Mouse (Mus musculus): ENCODE measurements around the gene Ttk. TPM values are rescaled to one million over a fixed set of nuclear protein-coding genes. Genes with fewer than 3 reads are reported as not detected.

Gene Ttk
- total RNA-seq, 2 experiments from 2014 or later, result 0.49 to 0.72 TPM

DNA sequence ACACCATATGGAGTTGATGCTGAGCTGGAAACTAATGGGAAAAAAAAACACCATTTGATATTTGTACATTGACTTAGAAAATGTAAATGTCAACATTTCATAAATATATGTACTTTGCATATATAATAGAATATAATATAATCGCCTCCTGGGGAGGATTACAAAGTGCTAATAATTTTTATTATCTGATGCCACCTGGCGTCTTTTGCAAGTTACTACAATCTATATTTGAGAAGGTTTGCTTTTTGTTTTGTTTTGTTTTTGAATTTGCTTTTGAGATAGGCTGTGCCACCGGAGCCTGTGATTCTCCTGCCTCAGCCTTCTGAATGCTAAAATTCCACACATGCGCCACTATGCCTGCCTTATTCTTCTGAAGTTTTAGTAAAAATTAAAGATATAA is 71.3 kb downstream of the Ttk start:
- intact Hi-C loops (cut with DNase I), result loop anchor here (2.0 kb wide), 1 partner anchor 99 kb away; the partner anchor contains the start of gene Elovl4
- TF ChIP-seq CTCF (IDR thresholded peaks at IDR 0.05), result peak; percentile 61
- no peak overlapping the region for H3K4me3 ChIP-seq
- no peak overlapping the region for H3K27ac ChIP-seq
- DNase-seq (ENCODE audit: extremely low spot score in 1 of 2, low spot score in 2 of 2), result no peak

DNA sequence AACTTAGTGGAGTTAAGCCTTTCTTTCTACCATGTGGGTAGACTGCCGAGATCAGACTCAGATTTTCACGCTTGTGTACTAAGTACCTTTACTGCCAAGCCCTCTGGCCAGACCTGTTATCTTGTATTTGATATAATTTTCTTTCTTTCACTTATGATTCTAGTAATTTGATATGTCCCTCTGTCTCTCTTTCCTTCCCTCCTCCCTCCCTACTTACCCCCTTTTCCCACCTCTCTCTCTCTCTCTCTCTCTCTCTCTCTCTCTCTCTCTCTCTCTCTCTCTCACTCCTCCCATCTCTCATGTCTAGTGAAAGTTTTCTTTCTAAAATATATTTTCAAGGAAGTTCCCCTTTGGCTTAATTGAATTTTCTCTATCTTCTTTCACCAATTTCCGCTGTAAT is 72.5 kb downstream of the Ttk start:
- no peak for DNase-seq (ENCODE audit: extremely low spot score in 1 of 2, low spot score in 2 of 2)
- TF ChIP-seq CTCF (IDR thresholded peaks at IDR 0.05), result no peak
- intact Hi-C loops (cut with DNase I), result no loop called here
- no peak overlapping the region for H3K4me3 ChIP-seq
- H3K27ac ChIP-seq, result no peak overlapping the region

DNA sequence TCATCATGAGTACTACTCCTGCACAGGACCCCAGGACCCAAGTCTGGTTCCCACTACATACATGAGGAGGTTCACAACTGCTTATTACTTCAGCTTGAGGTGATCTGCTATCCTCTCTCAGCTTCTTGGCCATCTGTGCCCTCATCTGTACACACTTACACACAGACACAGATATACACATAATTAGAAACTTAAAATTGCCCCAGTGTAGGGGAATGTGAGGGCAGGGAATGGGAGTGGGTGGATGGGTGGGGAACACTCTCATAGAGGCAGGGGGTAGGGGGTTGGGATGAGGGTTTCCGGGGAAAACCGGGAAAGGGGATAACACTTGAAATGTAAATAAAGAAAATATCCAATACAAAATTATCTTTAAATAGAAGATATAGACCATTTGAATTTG is 75.3 kb downstream of the Ttk start:
- intact Hi-C loops (cut with DNase I), result no loop called here
- DNase-seq (ENCODE audit: extremely low spot score in 1 of 2, low spot score in 2 of 2), result no peak
- H3K4me3 ChIP-seq, result no peak overlapping the region
- no peak overlapping the region for H3K27ac ChIP-seq
- no peak for TF ChIP-seq CTCF (IDR thresholded peaks at IDR 0.05)

DNA sequence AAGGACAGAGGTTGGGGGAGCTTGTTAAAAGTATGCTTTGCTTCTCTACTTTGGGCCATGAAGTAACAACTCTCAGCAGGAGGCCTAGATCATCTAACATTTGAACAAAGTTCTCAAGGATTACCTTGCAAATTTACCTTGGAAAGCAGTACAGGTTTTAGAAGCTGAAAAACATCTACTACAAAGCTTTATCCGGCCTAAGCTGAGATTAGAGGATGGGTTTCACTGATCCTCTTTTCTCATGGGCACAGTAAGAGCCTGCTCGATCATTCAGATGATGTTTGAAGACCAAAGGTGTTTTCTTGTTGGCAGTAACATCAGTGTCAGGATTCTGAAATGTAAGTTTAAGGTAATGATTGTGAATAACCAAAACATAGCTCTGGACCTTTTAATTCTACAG is 76.4 kb downstream of the Ttk start:
- no peak for DNase-seq (ENCODE audit: extremely low spot score in 1 of 2, low spot score in 2 of 2)
- no peak overlapping the region for H3K27ac ChIP-seq
- no peak overlapping the region for H3K4me3 ChIP-seq
- intact Hi-C loops (cut with DNase I), result no loop called here
- TF ChIP-seq CTCF (IDR thresholded peaks at IDR 0.05), result no peak

Other genes starting within 250 kb of the Ttk start
- 10 to 100 TPM; 64.6 to 66.0 TPM for gene Elovl4, start 28.4 kb upstream of the Ttk start, total RNA-seq (2021)
- gene Bckdhb, start 90.5 kb downstream of the Ttk start, total RNA-seq (2021), result 10 to 100 TPM; 39.7 to 41.9 TPM

Measured in left cerebral cortex, adult 2 months (tissue).